Mouse (Mus musculus): ENCODE data around the gene Slc39a5.

- TF ChIP-seq CTCF (IDR thresholded peaks at IDR 0.05; ENCODE audit: control insufficient read depth, insufficient read depth, low read length) (no peak), POLR2A (IDR thresholded peaks at IDR 0.05; ENCODE audit: borderline replicate concordance, control insufficient read depth, low read depth, low read length) (no peak)
Observed at GRCm38 (mm10) chr10:128369218-128369543, 31.8 kb downstream of the Slc39a5 start.
